Mouse (Mus musculus): ENCODE data around the gene Hdgfl2.

Gene Hdgfl2

GRCm38 (mm10) chr17:56124377-56125275 lies 45.2 kb downstream of the Hdgfl2 start:
- DNase-seq (ENCODE audit: low read depth in 1 of 2, low spot score in 2 of 2) = no peak

- DNase-seq (ENCODE audit: low read depth in 1 of 2, low spot score in 2 of 2) = no peak
Observed at GRCm38 (mm10) chr17:56125276-56125630, 45.8 kb downstream of the Hdgfl2 start.

GRCm38 (mm10) chr17:56126175-56126574 lies 46.7 kb downstream of the Hdgfl2 start:
- no peak for DNase-seq (ENCODE audit: low read depth in 1 of 2, low spot score in 2 of 2)

- no peak for DNase-seq (ENCODE audit: low read depth in 1 of 2, low spot score in 2 of 2)
Observed at GRCm38 (mm10) chr17:56128246-56128645, 48.8 kb downstream of the Hdgfl2 start.

GRCm38 (mm10) chr17:56131136-56131535 lies 51.7 kb downstream of the Hdgfl2 start:
- no peak for DNase-seq (ENCODE audit: low read depth in 1 of 2, low spot score in 2 of 2)

- DNase-seq (ENCODE audit: low read depth in 1 of 2, low spot score in 2 of 2) = peak; percentile 42 to 69
Observed at GRCm38 (mm10) chr17:56131814-56132213, 52.4 kb downstream of the Hdgfl2 start.

- peak; percentile 33 to 62 for DNase-seq (ENCODE audit: low read depth in 1 of 2, low spot score in 2 of 2)
Observed at GRCm38 (mm10) chr17:56132661-56133060, 53.2 kb downstream of the Hdgfl2 start.

GRCm38 (mm10) chr17:56133457-56134363 lies 54.3 kb downstream of the Hdgfl2 start:
- peak; percentile 45 to 46 for DNase-seq (ENCODE audit: low read depth in 1 of 2, low spot score in 2 of 2)

- peak; percentile 48 to 72 for DNase-seq (ENCODE audit: low read depth in 1 of 2, low spot score in 2 of 2)
Observed at GRCm38 (mm10) chr17:56134463-56134971, 55.1 kb downstream of the Hdgfl2 start.

- no peak for DNase-seq (ENCODE audit: low read depth in 1 of 2, low spot score in 2 of 2)
Observed at GRCm38 (mm10) chr17:56136558-56136957, 57.1 kb downstream of the Hdgfl2 start.

- no peak for DNase-seq (ENCODE audit: low read depth in 1 of 2, low spot score in 2 of 2)
Observed at GRCm38 (mm10) chr17:56137839-56138613, 58.6 kb downstream of the Hdgfl2 start.

- DNase-seq (ENCODE audit: low read depth in 1 of 2, low spot score in 2 of 2) = no peak
Observed at GRCm38 (mm10) chr17:56139355-56139754, 59.9 kb downstream of the Hdgfl2 start.

GRCm38 (mm10) chr17:56139858-56140595 lies 60.6 kb downstream of the Hdgfl2 start, which contains the start of gene Sema6b:
Gene Sema6b, minus strand, starts transcription at chr17:56140343.
- DNase-seq (ENCODE audit: low read depth in 1 of 2, low spot score in 2 of 2) = no peak

- no peak for DNase-seq (ENCODE audit: low read depth in 1 of 2, low spot score in 2 of 2)
Observed at GRCm38 (mm10) chr17:56141702-56142605, 62.5 kb downstream of the Hdgfl2 start.

GRCm38 (mm10) chr17:56144546-56144945 lies 65.1 kb downstream of the Hdgfl2 start:
- no peak for DNase-seq (ENCODE audit: low read depth in 1 of 2, low spot score in 2 of 2)

GRCm38 (mm10) chr17:56146131-56146530 lies 66.7 kb downstream of the Hdgfl2 start:
- no peak for DNase-seq (ENCODE audit: low read depth in 1 of 2, low spot score in 2 of 2)

GRCm38 (mm10) chr17:56147420-56147819 lies 68.0 kb downstream of the Hdgfl2 start:
- no peak for DNase-seq (ENCODE audit: low read depth in 1 of 2, low spot score in 2 of 2)

- DNase-seq (ENCODE audit: low read depth in 1 of 2, low spot score in 2 of 2) = no peak
Observed at GRCm38 (mm10) chr17:56148280-56148679, 68.8 kb downstream of the Hdgfl2 start.
